Mouse (Mus musculus) mesoderm, embryonic 11.5 days (tissue): ENCODE measurements at regions not wholly inside any gene's neighbourhood (a gene's known extent, or its start where the extent isn't known, plus 50 kb on each side); places are given as distances from the start of the nearest gene placed in this dataset.

Source experiments
- DNase-seq: peaks from one replicate; pipeline ENCODE4 v3.0.0-alpha.2; 2012; ENCODE audit warnings: low read depth, low spot score

- DNase-seq, result peak; percentile 78
These were observed 90.7 kb upstream of the Usp24 start for GRCm38 (mm10) chr4:106225184-106225862.

GRCm38 (mm10) chr4:106227428-106227827 lies 88.6 kb upstream of the Usp24 start:
- no peak for DNase-seq

GRCm38 (mm10) chr4:106228534-106228933 lies 87.5 kb upstream of the Usp24 start:
- DNase-seq, result peak; percentile 83

- DNase-seq, result no peak
These were observed 86.5 kb upstream of the Usp24 start for GRCm38 (mm10) chr4:106229526-106229925.

- DNase-seq, result peak; percentile 29
These were observed 83.5 kb upstream of the Usp24 start for GRCm38 (mm10) chr4:106232499-106232970.

GRCm38 (mm10) chr4:106244384-106244819 lies 71.6 kb upstream of the Usp24 start:
- DNase-seq, result no peak

GRCm38 (mm10) chr4:106244826-106245510 lies 71.0 kb upstream of the Usp24 start:
- no peak for DNase-seq

GRCm38 (mm10) chr4:106246695-106247094 lies 69.3 kb upstream of the Usp24 start:
- DNase-seq, result no peak

GRCm38 (mm10) chr4:106247398-106247797 lies 68.6 kb upstream of the Usp24 start:
- DNase-seq, result no peak

GRCm38 (mm10) chr4:106248272-106248671 lies 67.7 kb upstream of the Usp24 start:
- no peak for DNase-seq

GRCm38 (mm10) chr4:106249028-106249782 lies 66.8 kb upstream of the Usp24 start:
- no peak for DNase-seq

- no peak for DNase-seq
These were observed 66.0 kb upstream of the Usp24 start for GRCm38 (mm10) chr4:106250048-106250447.

- DNase-seq, result no peak
These were observed 64.6 kb upstream of the Usp24 start for GRCm38 (mm10) chr4:106251430-106251829.

GRCm38 (mm10) chr4:106252946-106253345 lies 63.1 kb upstream of the Usp24 start:
- DNase-seq, result no peak

- DNase-seq, result no peak
These were observed 61.1 kb upstream of the Usp24 start for GRCm38 (mm10) chr4:106254761-106255475.

GRCm38 (mm10) chr4:106255959-106256609 lies 59.9 kb upstream of the Usp24 start:
- no peak for DNase-seq

- no peak for DNase-seq
These were observed 54.6 kb upstream of the Usp24 start for GRCm38 (mm10) chr4:106261404-106261803.

GRCm38 (mm10) chr4:106261901-106262560 lies 54.0 kb upstream of the Usp24 start:
- DNase-seq, result no peak

GRCm38 (mm10) chr4:106262751-106263725 lies 53.0 kb upstream of the Usp24 start:
- DNase-seq, result no peak
